Mouse (Mus musculus) lung, embryonic 16.5 days (tissue): Measurements from ENCODE around the gene Zfp654. TPM values are rescaled to one million over a fixed set of nuclear protein-coding genes. Genes with fewer than 3 reads are reported as not detected.
"Not testable (repeated sequence)": the region's sequence is repeated elsewhere in the genome, so short reads cannot be mapped to it uniquely, and the experiment has no call there.

Experiments
- ATAC-seq: fragments of 200-750 bp; cut with Nextera tagmentation; 2 replicates; pipeline ENCODE4 v1.8.0; 2017; ENCODE audit warnings: low read depth, mild to moderate bottlenecking, moderate library complexity
- H3K27ac ChIP-seq: fragments of 300-500 bp; sonication (generic); 2 replicates; pipeline ENCODE4 v1.5.1; 2014; ENCODE audit warnings: mild to moderate bottlenecking, control low read depth, low read length
- H3K27me3 ChIP-seq: fragments of 300-500 bp; sonication (generic); 2 replicates; pipeline ENCODE4 v1.6.1; 2014; ENCODE audit warnings: low read depth, low read length, mixed read lengths; ENCODE audit not compliant: control insufficient read depth, insufficient read depth
- H3K36me3 ChIP-seq: fragments of 300-500 bp; sonication (generic); 2 replicates; pipeline ENCODE4 v1.6.1; 2014; ENCODE audit warnings: low read length; ENCODE audit not compliant: control insufficient read depth, insufficient read depth
- H3K4me1 ChIP-seq: fragments of 300-500 bp; sonication (generic); replicated peaks from 2 replicates; pipeline ENCODE4 v1.6.1; 2014; ENCODE audit warnings: low read length, mixed read lengths; ENCODE audit not compliant: control insufficient read depth, insufficient read depth
- H3K4me2 ChIP-seq: fragments of 300-500 bp; sonication (generic); 2 replicates; pipeline ENCODE4 v1.6.1; 2014; ENCODE audit warnings: low read depth, low read length, control low read depth
- H3K4me3 ChIP-seq: fragments of 300-500 bp; sonication (generic); 2 replicates; pipeline ENCODE4 v1.5.1; 2014; ENCODE audit warnings: mild to moderate bottlenecking, low read length, control low read depth
- H3K9ac ChIP-seq: fragments of 300-500 bp; sonication (generic); 2 replicates; pipeline ENCODE4 v1.6.1; 2014; ENCODE audit warnings: low read length, control low read depth
- H3K9me3 ChIP-seq: fragments of 300-500 bp; sonication (generic); 2 replicates; pipeline ENCODE4 v1.6.1; 2016; ENCODE audit warnings: low read length; ENCODE audit not compliant: control insufficient read depth
- WGBS: fragments of 180-500 bp; shearing (Covaris S2); extraction: QIAGEN DNeasy Blood & Tissue Kit; methylation state at CpG from one replicate; pipeline ENCODE4 v1.1.7; 2014; 5-methylcytosine and 5-hydroxymethylcytosine counted together
- polyA plus RNA-seq: library from polyadenylated mRNA; unstranded; fragments of >200 nt; fragmentation: Nextera tagmentation; extraction: Ambion mirVana; gene quantifications from 2 replicates; pipeline ENCODE4 v1.2.1, GENCODE M21; 2015

The Zfp654 gene
- polyA plus RNA-seq, 1 experiment from 2014 or later = 7.0 TPM

GRCm38 (mm10) chr16:64869621-64870020 lies 18.2 kb upstream of the Zfp654 start:
- Histone ChIP-seq H3K4me1 (no peaks in the 10 kb centered on the region), H3K36me3 (no peaks in the 10 kb centered on the region), H3K4me3 (no peak overlapping the region), H3K9me3 (no peaks in the 10 kb centered on the region), H3K9ac (no peak overlapping the region), H3K4me2 (no peak overlapping the region), H3K27me3 (no peaks in the 10 kb centered on the region), H3K27ac (no peak overlapping the region)
- 72% methylated on average over 2 of the region's 2 CpGs for WGBS
- ATAC-seq = no peak

- H3K27me3 ChIP-seq = no peaks in the 10 kb centered on the region
- H3K9ac ChIP-seq = no peak overlapping the region
- 43% methylated on average over 6 of the region's 6 CpGs for WGBS
- H3K4me3 ChIP-seq = no peak overlapping the region
- no peak overlapping the region; the same call in 1 of the 2 replicates for H3K27ac ChIP-seq
- peak; percentile 78 for ATAC-seq
- no peaks in the 10 kb centered on the region for H3K9me3 ChIP-seq
- H3K36me3 ChIP-seq = no peaks in the 10 kb centered on the region
- H3K4me2 ChIP-seq = peak overlapping the region; percentile 17; the same call in 1 of the 2 replicates
- H3K4me1 ChIP-seq = no peaks in the 10 kb centered on the region
These were observed 17.2 kb upstream of the Zfp654 start for GRCm38 (mm10) chr16:64868613-64869012.

- not testable (repeated sequence) for ATAC-seq, H3K9me3 ChIP-seq, H3K4me3 ChIP-seq, H3K4me1 ChIP-seq, H3K4me2 ChIP-seq, H3K27ac ChIP-seq, H3K27me3 ChIP-seq, H3K36me3 ChIP-seq, H3K9ac ChIP-seq
- 82% methylated on average over 8 of the region's 8 CpGs for WGBS
These were observed 14.4 kb upstream of the Zfp654 start for GRCm38 (mm10) chr16:64865841-64866240.

GRCm38 (mm10) chr16:64856946-64857345 lies 5.5 kb upstream of the Zfp654 start:
- Histone ChIP-seq H3K36me3 (peaks cover 14% of the 10 kb centered on the region), H3K9me3 (no peaks in the 10 kb centered on the region), H3K27ac (no peak overlapping the region), H3K27me3 (no peaks in the 10 kb centered on the region), H3K4me2 (no peak overlapping the region), H3K4me3 (no peak overlapping the region), H3K9ac (no peak overlapping the region), H3K4me1 (peaks cover 7% of the 10 kb centered on the region)
- 83% methylated on average over 3 of the region's 3 CpGs for WGBS
- ATAC-seq = no peak

GRCm38 (mm10) chr16:64852891-64853290 lies 1.4 kb upstream of the Zfp654 start:
- Histone ChIP-seq H3K4me1 (peaks cover 10% of the 10 kb centered on the region), H3K9me3 (no peaks in the 10 kb centered on the region), H3K4me3 (peak overlapping the region; percentile 98), H3K27me3 (no peaks in the 10 kb centered on the region), H3K27ac (peak overlapping the region; percentile 97), H3K9ac (peak overlapping the region; percentile 93), H3K36me3 (peaks cover 14% of the 10 kb centered on the region), H3K4me2 (peak overlapping the region; percentile 80)
- no peak for ATAC-seq
- 5% methylated on average over 14 of the region's 14 CpGs for WGBS

GRCm38 (mm10) chr16:64852441-64852871 lies 1.0 kb upstream of the Zfp654 start:
- peak overlapping the region; percentile 80 for H3K4me2 ChIP-seq
- WGBS = 0% methylated on average over 30 of the region's 53 CpGs
- peak overlapping the region; percentile 97 for H3K27ac ChIP-seq
- peaks cover 14% of the 10 kb centered on the region for H3K36me3 ChIP-seq
- H3K9ac ChIP-seq = peak overlapping the region; percentile 93
- H3K27me3 ChIP-seq = no peaks in the 10 kb centered on the region
- H3K4me3 ChIP-seq = peak overlapping the region; percentile 98
- peak; percentile 10; the same call in 1 of the 2 replicates for ATAC-seq
- no peaks in the 10 kb centered on the region for H3K9me3 ChIP-seq
- H3K4me1 ChIP-seq = peaks cover 10% of the 10 kb centered on the region

- Histone ChIP-seq H3K27ac (peak overlapping the region; percentile 89), H3K4me2 (peak overlapping the region; percentile 82), H3K27me3 (no peaks in the 10 kb centered on the region), H3K9me3 (no peaks in the 10 kb centered on the region), H3K9ac (peak overlapping the region; percentile 97), H3K4me1 (peaks cover 10% of the 10 kb centered on the region), H3K4me3 (peak overlapping the region; percentile 98), H3K36me3 (peaks cover 11% of the 10 kb centered on the region)
- WGBS = 0% methylated on average over 34 of the region's 45 CpGs
- peak; percentile 36 for ATAC-seq
These were observed 328 bp downstream of the Zfp654 start for GRCm38 (mm10) chr16:64851085-64851562.

- peak overlapping the region; percentile 98 for H3K4me3 ChIP-seq
These were observed 966 bp downstream of the Zfp654 start for GRCm38 (mm10) chr16:64850287-64851084.

GRCm38 (mm10) chr16:64845947-64846346 lies 5.5 kb downstream of the Zfp654 start:
- 0 out of 2 replicates have a peak, but pooled peaks cover 3% of the 10 kb centered on the region for H3K4me1 ChIP-seq
- WGBS = 88% methylated on average over 8 of the region's 8 CpGs
- no peak overlapping the region for H3K4me2 ChIP-seq
- no peaks in the 10 kb centered on the region for H3K9me3 ChIP-seq
- no peaks in the 10 kb centered on the region for H3K27me3 ChIP-seq
- no peak overlapping the region for H3K9ac ChIP-seq
- H3K27ac ChIP-seq = no peak overlapping the region
- H3K4me3 ChIP-seq = no peak overlapping the region
- ATAC-seq = no peak
- H3K36me3 ChIP-seq = no peaks in the 10 kb centered on the region

More at GRCm38 (mm10) chr16:64850287-64851084, 966 bp downstream of the Zfp654 start:
- Histone ChIP-seq H3K36me3 (peaks cover 5% of the 10 kb centered on the region), H3K27me3 (no peaks in the 10 kb centered on the region), H3K4me2 (peak overlapping the region; percentile 82), H3K9me3 (no peaks in the 10 kb centered on the region), H3K27ac (peak overlapping the region; percentile 89), H3K9ac (peak overlapping the region; percentile 97), H3K4me1 (peaks cover 10% of the 10 kb centered on the region)
- ATAC-seq = no peak
- WGBS = under 1% methylated on average over 16 of the region's 16 CpGs
